Mouse (Mus musculus) ES-Bruce4 (cell line): ENCODE measurements around the gene Il33.

ENCODE experiments used
- CTCF ChIP-seq: IDR thresholded peaks from one replicate; pipeline ENCODE4 v1.8.1; 2011; ENCODE audit warnings: low read depth, low read length
- POLR2A ChIP-seq: IDR thresholded peaks from one replicate; pipeline ENCODE4 v1.8.1; 2011; ENCODE audit warnings: low read length; ENCODE audit not compliant: insufficient read depth

DNA sequence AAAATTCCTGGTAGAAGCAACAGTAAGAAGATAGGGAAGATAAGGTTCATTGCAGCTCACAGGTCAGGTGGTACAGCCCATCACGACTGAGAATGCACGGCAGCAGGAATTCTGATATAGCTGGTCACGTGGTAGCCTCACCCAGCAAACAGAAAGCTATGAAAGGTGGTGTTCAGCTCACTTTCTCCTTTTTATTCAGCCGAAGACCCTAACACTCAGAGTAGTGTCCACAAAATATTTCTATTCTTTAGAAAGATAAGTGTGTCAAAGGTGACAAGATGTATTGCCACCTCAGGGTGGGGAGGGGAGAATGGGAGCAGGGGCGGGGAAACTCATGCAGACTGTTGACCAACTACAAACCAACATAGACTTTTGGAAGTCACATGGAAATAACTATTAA, 19.5 kb downstream of the Il33 start:
- no peak for TF ChIP-seq POLR2A
- TF ChIP-seq CTCF = no peak
